Mouse (Mus musculus) erythroblast, embryonic 14.5 days (primary cell): ENCODE data around the gene Polq.

ENCODE experiments used
- GATA1 ChIP-seq: IDR thresholded peaks from 2 replicates; pipeline ENCODE4 v1.6.1; 2012; ENCODE audit warnings: low read length, inconsistent platforms, mixed read lengths
- TAL1 ChIP-seq: IDR thresholded peaks from 3 replicates; pipeline ENCODE4 v1.6.1; 2012; ENCODE audit warnings: low read length, inconsistent platforms, mixed read lengths

DNA sequence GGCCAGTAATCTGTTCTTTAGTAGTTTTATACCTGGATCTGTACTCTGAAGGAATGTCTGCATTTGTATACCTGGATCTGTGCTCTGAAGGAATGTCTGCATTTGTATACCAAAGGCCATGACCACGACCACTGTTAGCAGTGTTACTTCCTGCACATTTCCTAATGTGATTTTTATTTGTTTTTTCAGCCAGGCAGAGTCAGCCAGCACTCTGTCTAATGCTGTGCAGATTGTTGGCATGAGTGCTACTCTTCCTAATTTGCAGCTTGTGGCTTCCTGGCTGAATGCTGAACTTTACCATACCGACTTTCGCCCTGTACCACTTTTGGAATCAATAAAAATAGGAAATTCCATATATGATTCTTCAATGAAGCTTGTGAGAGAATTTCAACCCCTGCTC, 16.0 kb downstream of the Polq start:
- no peak for TF ChIP-seq TAL1
- TF ChIP-seq GATA1, result no peak
